Mouse (Mus musculus) intestine, embryonic 15.5 days (tissue): ENCODE measurements around the gene Tmc6. TPM values are rescaled to one million over a fixed set of nuclear protein-coding genes. Genes with fewer than 3 reads are reported as not detected.

Experiments
- ATAC-seq: fragments of 200-750 bp; cut with Nextera tagmentation; 2 replicates; pipeline ENCODE4 v1.8.0; 2017; ENCODE audit warnings: moderate TSS enrichment, moderate library complexity
- H3K27ac ChIP-seq: fragments of 300-500 bp; sonication (generic); 2 replicates; pipeline ENCODE4 v1.5.1; 2015; ENCODE audit warnings: mild to moderate bottlenecking, inconsistent platforms
- H3K27me3 ChIP-seq: fragments of 300-500 bp; sonication (generic); replicated peaks from 2 replicates; pipeline ENCODE4 v1.6.1; 2015; ENCODE audit warnings: inconsistent platforms
- H3K36me3 ChIP-seq: fragments of 300-500 bp; sonication (generic); 2 replicates; pipeline ENCODE4 v1.6.1; 2015; ENCODE audit warnings: inconsistent platforms
- H3K4me1 ChIP-seq: fragments of 300-500 bp; sonication (generic); replicated peaks from 2 replicates; pipeline ENCODE4 v1.6.1; 2015; ENCODE audit warnings: inconsistent platforms
- H3K4me2 ChIP-seq: fragments of 300-500 bp; sonication (generic); replicated peaks from 2 replicates; pipeline ENCODE4 v1.6.1; 2015; ENCODE audit warnings: mild to moderate bottlenecking, inconsistent platforms
- H3K4me3 ChIP-seq: fragments of 300-500 bp; sonication (generic); replicated peaks from 2 replicates; pipeline ENCODE4 v1.5.1; 2015; ENCODE audit warnings: inconsistent platforms
- H3K9ac ChIP-seq: fragments of 300-500 bp; sonication (generic); 2 replicates; pipeline ENCODE4 v1.6.1; 2015; ENCODE audit warnings: inconsistent platforms
- H3K9me3 ChIP-seq: fragments of 300-500 bp; sonication (generic); 2 replicates; pipeline ENCODE4 v1.6.1; 2016; ENCODE audit warnings: inconsistent platforms
- WGBS: fragments of 180-500 bp; shearing (Covaris S2); methylation state at CpG from one replicate; pipeline ENCODE4 v1.1.7; 2015; 5-methylcytosine and 5-hydroxymethylcytosine counted together
- polyA plus RNA-seq: library from polyadenylated mRNA; unstranded; fragments of >200 nt; fragmentation: Nextera tagmentation; extraction: Ambion mirVana; gene quantifications from 2 replicates; pipeline ENCODE4 v1.2.1, GENCODE M21; 2015

The Tmc6 gene
- polyA plus RNA-seq, 1 experiment from 2014 or later = 28.3 TPM

DNA sequence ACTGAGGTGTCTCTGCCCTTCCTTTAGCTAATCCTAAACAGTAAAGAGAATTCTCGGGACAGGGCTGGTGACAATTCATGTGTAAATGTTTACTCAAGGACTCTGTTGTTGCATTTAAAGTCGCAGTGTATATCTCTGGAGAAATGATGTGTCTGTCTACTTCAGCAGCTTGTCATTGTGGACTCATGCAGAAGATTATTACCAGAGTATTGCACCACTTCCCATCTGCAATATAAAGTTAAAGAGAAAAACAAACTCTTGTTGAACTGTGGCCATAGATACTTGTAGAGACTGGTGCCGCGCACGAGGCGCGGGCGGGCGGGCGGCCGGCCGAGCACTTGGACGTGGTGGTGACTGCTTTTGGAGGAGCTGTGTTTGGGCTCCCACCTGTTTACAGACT lies 20.2 kb downstream of the Tmc6 start:
- H3K4me3 ChIP-seq = no peak overlapping the region
- H3K4me2 ChIP-seq = no peak overlapping the region
- ATAC-seq = no peak
- H3K36me3 ChIP-seq = peaks cover 38% of the 10 kb centered on the region
- no peak overlapping the region for H3K27ac ChIP-seq
- no peak overlapping the region for H3K9ac ChIP-seq
- WGBS = 83% methylated on average over 13 of the region's 13 CpGs
- H3K27me3 ChIP-seq = no peaks in the 10 kb centered on the region
- no peaks in the 10 kb centered on the region for H3K9me3 ChIP-seq
- H3K4me1 ChIP-seq = no peaks in the 10 kb centered on the region

- Histone ChIP-seq H3K27me3 (no peaks in the 10 kb centered on the region), H3K9ac (no peak overlapping the region), H3K36me3 (peaks cover 46% of the 10 kb centered on the region), H3K9me3 (no peaks in the 10 kb centered on the region), H3K4me3 (no peak overlapping the region), H3K27ac (no peak overlapping the region), H3K4me1 (no peaks in the 10 kb centered on the region), H3K4me2 (no peak overlapping the region)
- ATAC-seq = no peak
- WGBS = 90% methylated on average over 26 of the region's 26 CpGs
Observed at GRCm38 (mm10) chr11:117760374-117761119, 21.5 kb downstream of the Tmc6 start.

DNA sequence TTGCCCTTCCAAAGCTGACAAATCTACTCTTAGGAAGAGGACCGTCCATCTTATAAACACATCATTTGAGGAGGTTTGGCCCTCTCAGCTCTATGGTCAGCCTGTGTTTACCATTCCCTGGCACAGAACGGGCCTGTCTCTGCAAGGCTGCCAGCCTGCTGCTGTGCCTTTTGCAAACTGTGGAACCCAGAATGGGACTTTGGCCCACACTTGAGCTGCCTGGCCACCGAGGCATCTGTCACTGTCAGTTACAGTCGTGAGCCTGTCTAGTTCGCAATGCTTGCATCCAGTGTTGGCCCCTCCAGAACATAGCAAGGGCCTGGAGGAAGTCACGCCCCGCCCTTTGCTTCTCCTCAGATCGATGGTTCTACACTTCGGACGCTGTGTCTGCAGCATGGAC lies 22.7 kb downstream of the Tmc6 start:
- no peaks in the 10 kb centered on the region for H3K9me3 ChIP-seq
- no peak overlapping the region for H3K4me3 ChIP-seq
- H3K9ac ChIP-seq = no peak overlapping the region
- 88% methylated on average over 10 of the region's 10 CpGs for WGBS
- no peak for ATAC-seq
- H3K4me1 ChIP-seq = no peaks in the 10 kb centered on the region
- peaks cover 52% of the 10 kb centered on the region for H3K36me3 ChIP-seq
- no peaks in the 10 kb centered on the region for H3K27me3 ChIP-seq
- H3K4me2 ChIP-seq = no peak overlapping the region
- H3K27ac ChIP-seq = no peak overlapping the region

DNA sequence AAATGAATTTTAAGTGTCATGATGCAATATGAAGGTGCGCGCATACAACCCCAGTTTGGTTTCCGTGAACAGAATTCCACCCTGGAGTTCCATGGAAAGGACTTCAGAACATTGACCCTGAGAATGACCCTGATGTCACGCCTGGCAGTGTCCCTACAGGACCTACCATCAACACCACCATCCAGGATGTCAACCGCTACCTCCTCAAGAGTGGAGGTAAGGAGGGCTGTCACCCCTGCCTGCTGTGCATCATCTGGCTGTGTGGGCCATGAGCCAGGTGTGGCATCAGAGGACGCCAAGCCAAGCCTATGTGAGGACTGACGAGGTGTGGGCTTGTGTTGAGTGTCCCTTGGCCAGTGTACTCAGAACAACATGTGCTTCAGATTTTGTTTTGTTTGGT lies 26.1 kb downstream of the Tmc6 start:
- Histone ChIP-seq H3K9ac (no peak overlapping the region), H3K4me3 (no peak overlapping the region), H3K9me3 (no peaks in the 10 kb centered on the region), H3K4me1 (no peaks in the 10 kb centered on the region), H3K36me3 (peaks cover 52% of the 10 kb centered on the region), H3K27me3 (no peaks in the 10 kb centered on the region), H3K4me2 (no peak overlapping the region), H3K27ac (no peak overlapping the region)
- WGBS = 96% methylated on average over 7 of the region's 7 CpGs
- no peak for ATAC-seq

DNA sequence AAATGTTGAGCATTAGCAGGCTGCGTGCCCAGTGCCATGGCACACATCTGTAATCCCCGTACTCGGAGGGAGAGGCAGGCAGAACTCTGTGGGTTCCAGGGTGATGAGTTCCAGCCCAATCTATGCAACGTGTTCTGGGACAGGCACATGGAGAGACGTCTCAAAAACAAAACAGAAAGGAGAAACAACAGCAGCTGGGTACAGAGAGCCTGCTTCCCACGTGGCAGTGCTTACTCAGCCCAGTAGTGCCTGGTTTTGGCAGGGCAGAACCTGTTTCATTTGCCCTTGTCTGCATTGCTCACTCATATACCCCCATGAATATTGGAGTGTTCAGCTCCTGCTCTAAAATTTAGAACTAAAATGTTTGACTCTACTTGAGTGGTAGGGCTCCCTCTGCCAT lies 30.5 kb downstream of the Tmc6 start:
- no peak overlapping the region for H3K4me2 ChIP-seq
- H3K27ac ChIP-seq = no peak overlapping the region
- no peaks in the 10 kb centered on the region for H3K9me3 ChIP-seq
- no peaks in the 10 kb centered on the region for H3K27me3 ChIP-seq
- H3K4me3 ChIP-seq = no peak overlapping the region
- no peaks in the 10 kb centered on the region for H3K4me1 ChIP-seq
- H3K9ac ChIP-seq = no peak overlapping the region
- WGBS = 86% methylated on average over 6 of the region's 6 CpGs
- no peak for ATAC-seq
- H3K36me3 ChIP-seq = peaks cover 45% of the 10 kb centered on the region

GRCm38 (mm10) chr11:117749414-117749813 lies 32.6 kb downstream of the Tmc6 start:
- no peaks in the 10 kb centered on the region for H3K27me3 ChIP-seq
- H3K36me3 ChIP-seq = peaks cover 35% of the 10 kb centered on the region
- WGBS = 91% methylated on average over 10 of the region's 10 CpGs
- H3K4me1 ChIP-seq = no peaks in the 10 kb centered on the region
- no peak for ATAC-seq
- H3K27ac ChIP-seq = no peak overlapping the region
- no peak overlapping the region for H3K4me3 ChIP-seq
- H3K9me3 ChIP-seq = no peaks in the 10 kb centered on the region
- H3K4me2 ChIP-seq = no peak overlapping the region
- H3K9ac ChIP-seq = no peak overlapping the region

DNA sequence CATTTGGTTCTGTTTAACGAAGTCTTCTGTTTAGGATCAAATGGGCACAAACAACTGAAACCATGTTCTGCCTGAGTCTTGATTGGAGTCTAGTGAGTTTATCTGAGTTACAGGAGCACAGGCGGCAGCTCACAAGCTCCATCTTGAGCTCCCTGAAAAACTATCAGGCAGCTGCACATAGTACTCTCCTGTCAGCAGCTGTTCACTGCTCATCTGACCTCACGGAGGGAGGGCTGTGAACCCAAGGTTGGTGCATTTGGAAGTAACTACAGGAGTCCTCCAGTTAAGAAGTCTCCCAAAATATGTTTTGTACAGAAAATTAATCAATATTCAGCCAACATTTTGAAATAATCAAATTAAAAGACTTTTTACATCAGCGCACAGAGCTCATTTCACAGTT lies 33.4 kb downstream of the Tmc6 start:
- no peak for ATAC-seq
- no peak overlapping the region for H3K4me3 ChIP-seq
- H3K9ac ChIP-seq = no peak overlapping the region
- H3K27ac ChIP-seq = no peak overlapping the region
- no peaks in the 10 kb centered on the region for H3K9me3 ChIP-seq
- WGBS = 85% methylated on average over 4 of the region's 4 CpGs
- peaks cover 35% of the 10 kb centered on the region for H3K36me3 ChIP-seq
- H3K27me3 ChIP-seq = no peaks in the 10 kb centered on the region
- no peaks in the 10 kb centered on the region for H3K4me1 ChIP-seq
- no peak overlapping the region for H3K4me2 ChIP-seq

DNA sequence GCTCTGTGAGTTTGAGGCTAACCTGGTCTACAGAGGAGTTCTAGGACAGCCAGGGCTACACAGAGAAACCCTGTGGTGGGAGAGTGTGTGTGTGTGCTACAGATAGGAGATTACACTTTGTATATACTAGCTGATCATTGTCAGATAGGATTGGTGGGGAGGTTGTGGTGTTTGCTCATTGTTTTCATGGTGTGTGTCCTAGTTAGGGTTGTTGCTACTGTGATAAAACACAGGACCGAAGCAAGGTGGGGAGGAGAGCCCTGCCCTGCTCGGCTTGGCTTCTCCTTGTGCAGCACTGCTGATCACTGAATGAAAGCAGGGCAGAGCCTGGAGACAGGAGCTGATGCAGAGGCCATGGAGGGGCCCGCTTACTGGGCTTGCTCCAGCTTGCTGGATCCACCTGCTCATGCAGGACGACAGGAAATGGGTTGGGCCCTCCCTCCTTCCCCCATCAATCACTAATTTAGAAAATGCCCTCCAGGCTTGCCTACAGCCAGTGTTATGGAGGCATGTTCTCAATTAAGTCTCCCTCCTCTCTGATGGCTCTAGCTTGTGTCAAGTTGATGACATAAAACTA lies 38.5 kb downstream of the Tmc6 start:
- 61% methylated on average over 4 of the region's 4 CpGs for WGBS
- no peaks in the 10 kb centered on the region for H3K27me3 ChIP-seq
- no peak overlapping the region for H3K4me3 ChIP-seq
- no peak overlapping the region for H3K9ac ChIP-seq
- H3K27ac ChIP-seq = no peak overlapping the region
- H3K4me2 ChIP-seq = no peak overlapping the region
- H3K9me3 ChIP-seq = no peaks in the 10 kb centered on the region
- no peaks in the 10 kb centered on the region for H3K4me1 ChIP-seq
- no peak for ATAC-seq
- peaks cover 53% of the 10 kb centered on the region for H3K36me3 ChIP-seq

DNA sequence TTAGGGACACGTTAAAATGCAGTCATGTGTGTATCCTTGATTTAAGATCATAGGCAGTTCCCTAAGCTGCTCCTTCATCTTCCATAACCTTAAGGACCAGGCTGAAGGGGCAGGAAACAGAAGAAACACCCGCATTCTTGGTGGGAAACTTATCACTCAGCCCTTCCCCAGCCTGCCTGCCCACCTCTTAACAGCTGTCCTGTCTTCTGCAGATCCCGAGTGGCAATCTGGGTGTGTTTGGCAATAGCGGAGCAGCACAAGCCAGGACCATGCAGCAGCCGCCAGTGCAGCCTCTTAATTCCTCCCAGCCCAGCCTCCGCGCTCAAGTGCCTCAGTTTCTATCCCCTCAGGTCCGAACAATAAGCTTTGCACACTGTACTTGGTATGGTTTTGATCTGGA lies 39.3 kb downstream of the Tmc6 start:
- Histone ChIP-seq H3K4me1 (no peaks in the 10 kb centered on the region), H3K36me3 (peaks cover 53% of the 10 kb centered on the region), H3K4me2 (no peak overlapping the region), H3K4me3 (no peak overlapping the region), H3K27me3 (no peaks in the 10 kb centered on the region), H3K9me3 (no peaks in the 10 kb centered on the region), H3K27ac (no peak overlapping the region), H3K9ac (no peak overlapping the region)
- WGBS = 86% methylated on average over 8 of the region's 8 CpGs
- ATAC-seq = no peak

DNA sequence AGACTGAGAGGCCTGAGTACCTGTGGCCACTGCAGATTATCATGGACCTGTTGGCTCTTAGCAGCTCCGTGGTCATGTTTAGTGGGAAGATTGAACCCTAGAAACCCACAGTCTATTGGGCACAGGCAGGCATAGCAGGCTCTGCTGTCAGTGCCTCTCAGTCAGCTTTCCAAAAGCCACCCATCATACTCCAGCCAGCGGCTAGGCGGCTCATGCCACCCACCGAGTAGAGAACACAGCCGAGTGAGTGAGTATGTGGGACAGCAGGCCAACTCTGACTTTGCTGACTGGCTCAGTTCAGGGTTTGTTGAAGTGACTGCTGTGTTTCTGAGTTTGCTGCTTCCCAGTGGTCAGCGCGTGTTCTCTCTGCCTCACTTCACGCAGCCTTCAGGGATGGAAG lies 39.8 kb downstream of the Tmc6 start:
- Histone ChIP-seq H3K27ac (no peak overlapping the region), H3K27me3 (no peaks in the 10 kb centered on the region), H3K4me1 (no peaks in the 10 kb centered on the region), H3K4me3 (no peak overlapping the region), H3K9me3 (no peaks in the 10 kb centered on the region), H3K36me3 (peaks cover 48% of the 10 kb centered on the region), H3K9ac (no peak overlapping the region), H3K4me2 (no peak overlapping the region)
- ATAC-seq = no peak
- WGBS = 85% methylated on average over 8 of the region's 8 CpGs

GRCm38 (mm10) chr11:117741128-117741527 lies 40.9 kb downstream of the Tmc6 start:
- Histone ChIP-seq H3K4me2 (no peak overlapping the region), H3K4me1 (no peaks in the 10 kb centered on the region), H3K9ac (no peak overlapping the region), H3K27ac (no peak overlapping the region), H3K4me3 (no peak overlapping the region), H3K9me3 (no peaks in the 10 kb centered on the region), H3K27me3 (no peaks in the 10 kb centered on the region), H3K36me3 (peaks cover 48% of the 10 kb centered on the region)
- WGBS = 90% methylated on average over 6 of the region's 6 CpGs
- ATAC-seq = no peak

GRCm38 (mm10) chr11:117738123-117738522 lies 43.9 kb downstream of the Tmc6 start:
- Histone ChIP-seq H3K27me3 (no peaks in the 10 kb centered on the region), H3K9ac (no peak overlapping the region), H3K4me2 (no peak overlapping the region), H3K4me1 (no peaks in the 10 kb centered on the region), H3K4me3 (no peak overlapping the region), H3K27ac (no peak overlapping the region), H3K9me3 (no peaks in the 10 kb centered on the region), H3K36me3 (peaks cover 51% of the 10 kb centered on the region)
- ATAC-seq = no peak
- WGBS = 87% methylated on average over 5 of the region's 5 CpGs

- Histone ChIP-seq H3K36me3 (peaks cover 38% of the 10 kb centered on the region), H3K4me2 (no peak overlapping the region), H3K4me3 (no peak overlapping the region), H3K27me3 (no peaks in the 10 kb centered on the region), H3K9ac (no peak overlapping the region), H3K4me1 (no peaks in the 10 kb centered on the region), H3K27ac (no peak overlapping the region), H3K9me3 (no peaks in the 10 kb centered on the region)
- WGBS = 58% methylated on average over 5 of the region's 5 CpGs
- peak; percentile 66; the same call in 1 of the 2 replicates for ATAC-seq
Observed at GRCm38 (mm10) chr11:117736037-117736689, 45.8 kb downstream of the Tmc6 start.
